17 mouse cellular contexts compared by ENCODE assay signal in the genomic region with DNA sequence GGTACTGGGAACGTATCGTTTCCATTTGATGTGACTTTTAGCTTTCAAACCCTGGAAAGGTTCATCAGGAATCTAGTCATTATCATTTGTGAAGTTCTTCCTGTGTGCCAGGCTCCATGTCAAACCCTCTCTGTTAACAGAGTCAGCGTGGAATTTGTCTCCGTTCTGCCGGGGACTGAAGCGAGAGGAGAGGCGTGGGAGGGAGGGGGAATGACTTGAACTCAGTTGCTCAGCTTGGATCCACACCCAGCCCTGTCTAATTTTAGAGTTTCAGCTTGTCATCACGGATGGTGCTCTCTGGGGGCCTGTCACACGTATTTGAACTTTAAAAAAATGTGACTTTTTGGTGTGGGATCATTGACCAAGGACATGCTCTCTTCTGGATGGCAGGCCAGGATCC.
DNase-seq lines count a peak whose midpoint lies in the region.
"Had no signal": no experiment of that assay in that cellular context is flagged by ENCODE, and none has a peak within 500 bp of the region (broad histone marks: within the 10 kb centered on the region; RNA-seq: fewer than 3 reads in every experiment).

No protein-coding gene starts in this region.

- peak; percentile 24 for DNase-seq in layer of hippocampus, adult 11-12 months (ENCODE audit: low spot score)
- no peak for DNase-seq in layer of hippocampus, adult 8-10 months (ENCODE audit: low spot score in 2 of 2)
- DNase-seq in layer of hippocampus, adult 9-11 months: peak; percentile 38
- DNase-seq in layer of hippocampus, postnatal 25 days (ENCODE audit: extremely low spot score in 1 of 2, low spot score in 1 of 2): no peak
- peak; percentile 39 for DNase-seq in right cerebral cortex, adult 18-20 months
- no peak for DNase-seq in right cerebral cortex, postnatal 14 days
- DNase-seq in telencephalon, adult 2 months (ENCODE audit: low read depth, low spot score): peak; percentile 33
- DNase-seq in kidney, adult 9 months: no peak
- DNase-seq: adrenal gland, adult 8-10 months; adrenal gland, postnatal 25 days; B cell, adult 2 months; cerebellum, adult 2 months; cerebellum, adult 9-11 months; cerebellum, postnatal 25 days; forebrain, postnatal 0 days; gastrocnemius, postnatal 25 days; heart, adult 18-20 months had no signal

Comparison
In these comparisons a context has a peak if more than half of its experiments do, and no peak if none do; other contexts are left out.
1. DNase-seq: peak in layer of hippocampus, adult 11-12 months (single experiment), layer of hippocampus, adult 9-11 months (single experiment), right cerebral cortex, adult 18-20 months (single experiment) and telencephalon, adult 2 months (single experiment); none in layer of hippocampus, adult 8-10 months (0 of 2), layer of hippocampus, postnatal 25 days (0 of 2), right cerebral cortex, postnatal 14 days (single experiment) and kidney, adult 9 months (single experiment).